Mouse (Mus musculus): ENCODE results near the gene Trub2. TPM values are rescaled to one million over a fixed set of nuclear protein-coding genes. Genes with fewer than 3 reads are reported as not detected.
"Not testable (repeated sequence)": the region's sequence is repeated elsewhere in the genome, so short reads cannot be mapped to it uniquely, and the experiment has no call there.

Trub2 gene
- total RNA-seq, 2 experiments from 2014 or later = 37.2 to 37.4 TPM

DNA sequence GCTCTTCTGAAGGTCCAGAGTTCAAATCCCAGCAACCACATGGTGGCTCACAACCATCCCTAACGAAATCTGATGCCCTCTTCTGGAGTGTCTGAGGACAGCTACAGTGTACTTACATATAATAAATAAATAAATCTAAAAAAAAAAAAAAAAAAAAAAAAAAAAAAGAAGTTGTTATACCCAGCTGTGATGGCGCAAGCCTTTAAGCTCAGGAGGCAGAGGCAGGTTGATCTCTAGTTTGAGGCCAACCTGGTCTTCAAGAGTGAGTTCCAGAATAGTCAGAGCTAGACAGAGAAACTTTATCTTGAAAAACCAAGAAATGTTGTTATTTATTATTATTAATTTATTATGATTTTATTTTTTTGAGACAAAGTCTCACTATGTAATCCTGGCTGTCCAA is 7.0 kb downstream of the Trub2 start:
- intact Hi-C loops (cut with DNase I); DNase-seq: not testable (repeated sequence)

DNA sequence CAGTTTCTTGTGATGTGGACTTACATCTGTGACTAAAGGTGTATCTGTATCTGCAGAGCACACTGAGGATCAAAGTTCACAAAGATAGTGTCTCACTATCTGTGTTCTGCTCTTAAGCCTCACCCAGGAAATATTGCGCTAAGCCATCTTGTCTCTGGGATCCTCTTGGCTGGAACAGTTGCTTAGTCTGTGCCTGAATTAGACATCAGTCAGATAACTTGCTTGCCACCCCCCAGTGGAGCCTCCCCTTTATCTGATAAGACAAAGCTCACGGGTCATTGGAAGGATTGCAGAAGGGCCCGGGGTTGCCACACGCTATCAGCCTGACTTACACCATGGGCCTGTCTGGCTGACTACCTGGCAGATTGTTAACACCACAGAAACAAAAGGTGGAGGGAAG is 15.0 kb downstream of the Trub2 start:
- intact Hi-C loops (cut with DNase I) = no loop called here
- no peak for DNase-seq

DNA sequence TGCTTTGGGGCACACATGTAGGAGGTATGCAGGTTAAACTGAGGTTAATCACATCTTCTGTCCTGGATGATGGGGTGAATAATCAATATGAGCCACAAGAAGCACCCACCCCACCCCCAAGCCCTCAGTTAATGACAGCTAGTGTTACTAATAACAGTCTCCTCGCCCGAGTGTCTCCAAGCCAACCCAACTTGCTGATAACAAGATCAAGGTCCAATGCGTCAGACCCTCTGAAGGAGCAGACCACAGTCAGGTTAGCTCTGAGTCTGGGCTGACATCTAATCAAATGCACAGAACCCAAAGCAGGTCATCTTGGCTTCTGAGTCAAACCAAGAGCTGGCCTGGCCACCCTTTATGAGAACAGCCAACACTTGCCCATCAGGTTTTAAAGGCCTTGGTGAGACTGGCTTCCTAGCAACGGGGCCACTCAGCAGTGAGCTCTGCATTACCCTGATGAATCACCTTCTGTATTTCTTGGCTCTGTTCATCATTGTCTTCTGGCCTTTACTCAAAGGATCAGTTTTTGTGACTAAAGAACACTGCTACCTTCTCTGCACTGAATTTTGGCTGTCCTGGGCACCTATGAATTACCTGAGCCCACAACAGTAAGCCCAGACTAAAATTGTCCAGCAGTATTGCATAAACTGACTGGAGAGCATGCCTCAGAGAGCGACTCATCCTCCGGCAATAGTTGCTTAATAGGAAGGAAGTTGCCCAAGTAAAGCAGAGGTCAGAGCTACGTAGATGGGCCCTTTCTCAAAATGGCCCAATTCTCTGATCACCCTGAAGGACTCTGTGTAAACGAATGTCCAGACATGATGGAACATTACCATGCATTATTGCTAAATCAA is 16.5 kb downstream of the Trub2 start:
- intact Hi-C loops (cut with DNase I) = no loop called here
- no peak for DNase-seq

DNA sequence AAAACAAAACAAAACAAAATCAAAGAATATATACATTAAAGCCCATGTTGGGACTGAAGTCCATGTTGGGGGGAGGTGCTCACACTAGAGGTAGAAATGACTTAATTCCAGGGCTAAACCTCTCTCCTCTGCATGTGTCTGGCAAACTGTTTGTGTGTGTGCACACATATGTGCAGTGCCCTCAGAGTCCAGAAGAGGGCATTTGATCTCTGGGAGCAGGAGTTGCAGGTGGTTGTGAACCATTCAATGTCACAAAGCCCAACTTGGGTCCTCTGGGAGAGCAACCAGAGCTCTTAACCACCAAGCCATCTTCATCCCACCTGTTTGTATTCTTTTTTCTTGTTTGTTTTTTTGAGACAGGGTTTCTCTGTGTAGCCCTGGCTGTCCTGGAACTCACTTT is 18.1 kb downstream of the Trub2 start:
- intact Hi-C loops (cut with DNase I) = no loop called here
- DNase-seq = no peak

DNA sequence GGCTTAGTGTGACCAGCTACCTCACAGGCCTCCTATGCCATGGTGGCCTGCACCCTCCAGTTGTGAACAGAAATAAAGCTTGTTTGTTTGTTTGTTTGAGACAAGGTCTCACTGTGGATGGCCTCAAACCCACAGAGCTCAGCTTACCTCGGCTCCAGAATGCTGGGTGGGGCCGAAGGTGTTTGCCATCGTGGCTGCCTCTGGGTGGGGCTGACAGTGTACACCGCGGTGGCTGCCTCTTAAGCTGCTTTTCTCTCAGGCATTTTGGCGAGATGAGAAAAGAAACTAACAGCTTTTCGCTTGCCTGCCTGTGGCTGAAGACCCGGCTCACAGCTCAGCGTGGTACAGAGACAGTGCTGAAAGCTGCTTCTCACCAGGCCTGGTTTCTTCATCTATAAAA is 19.4 kb downstream of the Trub2 start:
- intact Hi-C loops (cut with DNase I) = no loop called here
- DNase-seq = no peak

DNA sequence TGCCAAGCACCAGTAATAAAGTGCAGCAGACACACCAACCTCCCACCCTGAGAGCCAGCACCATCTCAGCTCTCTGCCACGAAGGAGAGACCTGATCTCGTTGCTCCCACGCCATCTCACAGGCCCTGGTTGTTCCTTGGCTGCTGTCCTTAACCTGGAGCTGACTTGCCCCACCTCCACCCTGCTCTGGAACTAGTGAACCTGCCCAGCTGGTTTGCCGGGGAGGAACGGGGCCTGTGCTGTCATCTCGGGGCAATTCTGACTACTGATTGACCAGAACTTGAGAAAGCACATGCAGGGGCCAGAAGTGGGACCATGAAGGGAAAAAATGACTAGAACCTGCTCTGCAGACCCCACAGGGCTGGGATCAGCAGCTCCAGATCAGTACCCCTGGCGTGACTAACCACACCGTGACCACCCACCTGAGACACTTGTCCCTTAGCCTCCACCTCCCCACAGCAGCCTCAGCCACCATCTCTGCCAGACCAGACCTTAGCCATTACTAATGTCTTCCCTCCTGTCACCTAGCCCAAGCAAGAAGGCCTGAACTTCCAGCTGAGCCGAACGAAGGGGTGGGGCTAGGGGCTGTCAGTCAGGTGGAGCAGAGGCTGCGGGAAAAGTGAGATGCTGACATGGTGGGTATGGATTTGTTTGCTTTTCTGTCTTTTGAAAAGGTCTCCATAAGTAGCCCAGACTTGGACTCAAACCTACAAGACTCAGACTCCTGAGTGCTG is 20.2 kb downstream of the Trub2 start:
- intact Hi-C loops (cut with DNase I) = no loop called here
- no peak for DNase-seq

DNA sequence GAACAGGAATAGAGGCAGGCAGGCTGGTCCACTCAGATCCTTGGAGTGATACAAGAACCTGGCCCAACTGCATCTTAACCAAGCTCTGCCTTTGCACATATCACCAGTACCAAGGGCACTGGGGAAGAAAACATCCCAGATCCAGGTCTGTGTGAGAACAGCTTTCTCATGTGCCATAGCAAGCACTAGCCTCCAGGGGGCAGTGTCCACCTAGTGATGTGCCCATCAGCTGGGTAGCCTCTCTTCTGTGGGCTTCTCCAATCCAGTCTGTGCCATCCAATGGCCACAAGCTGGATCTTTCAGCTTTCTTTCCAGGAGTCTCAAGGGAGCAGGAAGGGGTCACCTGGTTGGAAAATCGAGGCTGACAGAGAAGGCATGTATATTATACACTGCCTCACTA is 23.5 kb downstream of the Trub2 start:
- intact Hi-C loops (cut with DNase I) = loop anchor here (2.0 kb wide), 2 partner anchors 52 to 94 kb away; no protein-coding TSS in a partner anchor
- DNase-seq = peak; percentile 51 to 77

DNA sequence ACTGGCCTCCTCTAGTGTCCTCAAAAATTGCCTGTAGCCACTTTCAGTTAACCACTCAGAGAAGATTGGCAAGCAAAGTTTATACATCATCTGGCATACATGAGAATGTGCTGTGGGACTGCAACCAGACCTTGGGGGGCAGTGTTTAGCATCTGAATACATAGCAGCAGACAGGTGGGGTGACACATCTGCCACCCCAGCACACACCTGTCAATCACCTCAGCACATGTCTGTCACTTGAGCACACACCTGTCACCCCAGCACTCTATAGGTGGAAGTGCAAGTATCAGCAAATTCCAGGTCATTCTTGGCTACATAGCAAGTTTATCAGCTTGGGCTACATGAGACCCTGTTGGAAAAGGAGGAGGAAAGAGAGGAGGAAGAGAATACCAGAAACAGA is 32.6 kb downstream of the Trub2 start:
- no peak for DNase-seq
- intact Hi-C loops (cut with DNase I) = no loop called here

DNA sequence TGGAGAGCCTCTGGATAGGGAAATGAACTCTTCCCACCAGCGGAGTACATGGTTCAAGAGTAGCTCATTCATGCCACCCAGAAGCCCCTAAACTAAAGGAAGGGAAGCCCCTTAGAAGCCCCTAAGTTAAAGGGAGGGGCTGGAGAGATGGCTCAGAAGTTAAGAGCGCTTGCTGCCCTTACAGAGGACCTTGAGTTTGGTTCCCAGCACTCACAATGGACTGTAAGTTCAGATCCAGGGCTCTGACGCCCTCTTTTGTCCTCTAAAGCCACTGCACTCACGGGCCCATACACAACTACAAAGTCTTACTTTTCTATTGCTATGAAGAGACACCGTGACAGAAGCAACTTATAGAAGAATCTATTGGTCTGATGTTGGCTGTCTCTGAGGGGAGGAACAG is 35.9 kb downstream of the Trub2 start:
- DNase-seq = no peak
- intact Hi-C loops (cut with DNase I) = no loop called here

DNA sequence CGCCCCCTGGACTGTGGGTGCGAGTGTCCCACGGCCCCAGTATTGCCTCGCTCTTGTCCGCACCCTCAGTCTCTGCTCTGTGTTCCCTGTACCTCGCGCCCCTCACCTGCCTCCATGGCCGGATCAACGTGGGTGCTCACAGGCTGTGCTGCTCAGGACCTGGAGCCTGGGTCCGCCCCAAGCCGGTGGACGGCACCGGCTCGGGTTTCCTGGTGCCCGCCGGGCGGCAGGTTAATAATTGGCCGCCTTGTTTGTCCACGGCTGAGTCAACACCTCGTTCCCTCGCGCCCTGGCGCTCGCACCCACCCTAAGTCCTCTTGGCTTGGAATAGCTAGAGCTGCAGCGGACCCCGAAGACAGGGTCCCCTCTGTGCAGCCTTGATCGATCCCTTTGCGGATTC is 36.8 kb downstream of the Trub2 start, which contains the start of gene Gm13420:
Gm13420 (minus strand) TSS at position 189 of the 400 bp plus-strand sequence.
- intact Hi-C loops (cut with DNase I) = no loop called here
- DNase-seq = no peak

DNA sequence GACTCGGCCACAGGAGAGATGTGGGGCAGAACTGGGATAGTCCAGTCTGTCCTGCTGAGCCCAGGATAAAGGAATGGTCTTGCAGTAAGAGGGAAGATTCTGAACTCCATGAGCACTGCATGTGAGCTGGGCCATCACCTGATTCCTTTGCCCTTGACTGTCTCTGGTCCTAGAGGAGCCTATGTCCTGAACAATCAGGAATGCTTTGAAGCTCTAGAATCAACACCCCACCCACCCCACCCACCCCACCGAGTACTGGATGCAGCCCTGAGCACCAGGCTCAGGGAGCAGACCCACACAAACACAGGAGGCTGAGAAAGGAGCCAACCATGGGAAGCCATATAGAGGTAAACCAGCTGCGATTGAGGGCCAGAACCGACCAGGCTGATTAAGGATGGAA is 39.8 kb downstream of the Trub2 start:
- DNase-seq = no peak
- intact Hi-C loops (cut with DNase I) = no loop called here

DNA sequence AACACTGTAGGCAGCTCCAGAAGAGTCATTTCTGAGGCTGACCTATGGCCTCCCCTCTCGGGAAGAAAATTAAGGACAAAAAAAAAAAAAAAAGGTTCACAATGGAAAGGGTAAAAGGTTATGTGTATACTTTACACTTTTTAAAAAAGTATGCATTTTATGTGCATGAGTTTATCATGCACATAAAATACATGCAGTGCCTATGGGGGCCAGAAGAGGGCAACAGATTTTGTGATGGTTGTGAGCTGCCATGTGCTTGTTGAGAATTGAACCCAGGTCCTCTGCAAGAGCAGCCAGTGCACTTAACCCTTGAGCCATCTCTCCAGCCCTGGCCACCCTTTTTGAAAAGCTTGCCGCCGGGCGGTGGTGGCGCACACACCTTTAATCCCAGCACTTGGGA is 40.5 kb downstream of the Trub2 start:
- no peak for DNase-seq
- intact Hi-C loops (cut with DNase I) = no loop called here

DNA sequence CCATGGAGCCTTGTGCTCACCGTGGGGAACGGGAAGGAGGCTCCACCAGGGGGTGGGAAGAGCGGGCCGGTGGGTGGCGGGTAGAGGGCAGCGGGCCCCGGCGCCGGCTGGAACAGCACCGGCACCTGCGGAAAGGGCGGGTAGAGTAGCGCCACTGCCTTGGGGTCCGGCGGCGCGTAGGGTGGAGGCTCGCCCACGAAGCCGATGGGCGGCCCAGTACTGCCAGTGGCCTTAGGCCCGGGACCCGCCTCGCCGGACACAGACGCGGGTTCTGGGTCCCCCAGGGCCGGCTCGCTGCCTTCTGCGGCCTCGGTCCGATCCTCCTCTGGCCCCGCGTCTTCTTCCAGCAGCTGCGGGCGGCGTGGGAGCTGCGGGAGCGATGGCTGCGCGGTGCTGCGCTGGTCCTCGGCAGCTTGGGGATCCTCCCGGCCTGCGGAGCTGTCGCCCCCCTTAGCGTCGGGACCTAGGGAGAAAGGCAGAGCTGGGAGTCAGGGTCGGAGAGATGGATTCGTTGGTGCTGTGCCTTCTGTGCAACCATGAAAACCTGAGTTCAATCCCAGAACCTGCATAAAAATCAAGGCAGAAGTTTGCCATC is 41.0 kb downstream of the Trub2 start:
- intact Hi-C loops (cut with DNase I) = no loop called here
- no peak for DNase-seq

DNA sequence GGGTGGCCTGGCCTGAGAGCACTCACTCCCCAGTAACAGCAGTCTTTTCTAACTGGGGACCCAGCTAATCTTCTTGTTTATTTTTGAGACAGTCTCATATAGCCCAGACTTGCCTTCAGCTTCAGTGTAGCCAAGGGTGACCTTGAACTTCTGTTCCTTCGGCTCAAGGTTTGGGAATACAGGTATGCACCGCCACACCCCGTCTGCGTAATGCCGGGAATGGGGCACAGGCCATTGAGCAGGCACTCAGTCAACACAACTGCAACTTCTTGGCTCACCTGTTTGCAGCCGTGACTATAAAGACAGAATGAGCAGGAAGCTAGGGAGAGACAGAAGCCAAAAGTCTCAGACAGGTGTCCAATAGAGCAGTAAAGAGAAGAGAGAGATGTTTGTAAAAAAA is 44.0 kb downstream of the Trub2 start:
- intact Hi-C loops (cut with DNase I) = no loop called here
- DNase-seq = no peak

DNA sequence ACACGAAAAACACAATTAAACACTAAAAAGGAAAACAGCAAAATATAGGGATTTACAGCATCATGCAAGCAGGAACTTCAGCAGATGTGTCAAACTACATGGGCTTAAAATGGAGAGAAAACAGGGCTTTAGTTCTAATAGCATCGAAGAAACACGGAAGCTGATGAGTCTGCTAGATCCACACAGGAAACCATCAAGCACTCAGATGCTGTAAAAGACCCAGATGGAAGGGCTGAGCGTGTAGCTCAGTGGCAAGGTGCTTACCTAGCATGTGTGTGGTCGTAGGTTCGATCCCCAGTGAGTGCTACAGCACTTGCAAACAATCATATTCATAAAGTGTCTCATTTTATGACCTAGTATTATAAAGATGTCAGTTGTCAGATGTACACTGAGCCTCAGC is 47.1 kb downstream of the Trub2 start:
- intact Hi-C loops (cut with DNase I) = no loop called here

DNA sequence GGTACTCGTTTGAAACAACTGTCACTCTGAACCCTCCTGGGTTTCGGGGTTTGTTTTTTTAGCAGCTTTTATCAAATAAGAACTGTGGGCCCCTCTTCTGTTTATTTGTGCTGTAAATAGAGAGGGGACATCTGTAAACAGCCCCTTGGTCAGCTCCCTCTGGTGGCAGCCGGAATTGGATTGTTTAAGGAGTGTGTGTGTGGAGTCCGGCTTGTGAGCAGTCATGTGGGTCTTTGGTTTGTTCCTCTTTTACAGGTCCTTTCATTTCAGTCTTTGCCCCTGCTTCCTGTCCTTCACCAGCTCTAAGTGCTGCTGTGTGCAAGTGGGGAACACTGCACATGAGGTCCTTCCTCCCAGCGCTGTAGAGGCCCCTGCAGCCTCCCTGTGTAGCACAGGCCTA is 48.9 kb downstream of the Trub2 start:
- DNase-seq = no peak
- intact Hi-C loops (cut with DNase I) = no loop called here

More for the DNA sequence above, 47.1 kb downstream of the Trub2 start:
- no peak for DNase-seq

DNA sequence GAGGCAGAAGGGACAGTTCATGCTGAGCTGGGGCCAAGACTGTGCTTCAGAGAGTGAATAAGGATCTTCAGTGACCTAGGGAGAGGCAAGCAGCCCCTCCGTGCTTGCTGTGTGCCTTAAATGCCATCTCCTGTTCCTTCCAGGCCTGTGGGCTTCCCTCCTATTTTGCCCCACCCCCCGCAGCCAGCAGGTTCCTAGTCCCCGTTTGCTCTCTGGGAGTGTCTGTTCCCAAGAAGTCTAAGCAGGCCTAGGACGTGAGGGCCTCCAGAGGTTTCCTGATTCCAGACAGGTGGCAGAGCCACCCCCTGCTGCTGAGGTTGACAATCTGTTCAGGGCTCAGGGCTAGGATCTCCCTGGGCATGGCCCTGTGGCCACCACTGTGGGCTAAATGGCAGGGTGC is 49.5 kb downstream of the Trub2 start:
- DNase-seq = no peak
- intact Hi-C loops (cut with DNase I) = no loop called here

DNA sequence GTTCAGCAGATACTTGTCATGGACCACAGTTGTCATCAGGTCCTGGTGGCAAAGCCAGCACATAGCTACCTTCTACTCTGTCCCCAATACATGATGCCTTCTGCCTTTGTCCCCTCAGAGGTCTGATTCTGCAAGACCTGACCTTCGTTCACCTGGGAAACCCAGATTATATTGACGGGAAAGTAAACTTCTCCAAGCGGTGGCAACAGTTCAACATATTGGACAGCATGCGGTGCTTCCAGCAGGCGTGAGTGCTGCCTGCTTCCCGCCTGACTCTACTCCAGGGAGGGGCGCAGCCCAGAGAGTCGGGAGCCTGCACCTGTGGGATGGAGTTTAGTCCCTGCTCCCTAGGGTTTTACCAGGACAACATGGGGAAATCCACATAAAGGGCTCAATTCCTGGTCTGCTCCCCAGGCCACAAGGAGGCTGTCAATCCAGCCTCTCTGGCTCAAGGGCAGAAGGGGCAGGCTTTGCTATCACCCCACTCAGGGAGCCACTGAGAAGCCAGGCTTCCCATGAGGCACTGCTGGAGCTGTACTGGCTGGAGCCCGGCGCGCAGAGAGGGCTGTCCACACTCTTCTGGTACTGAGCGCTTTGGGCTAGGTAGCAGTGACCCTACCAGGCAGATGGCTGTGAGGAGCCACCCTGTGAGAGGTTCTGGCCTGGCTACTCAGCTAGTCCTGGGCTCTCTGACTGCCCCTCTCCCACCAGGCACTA is 50.9 kb downstream of the Trub2 start:
- intact Hi-C loops (cut with DNase I) = no loop called here
- DNase-seq = peak; percentile 53

DNA sequence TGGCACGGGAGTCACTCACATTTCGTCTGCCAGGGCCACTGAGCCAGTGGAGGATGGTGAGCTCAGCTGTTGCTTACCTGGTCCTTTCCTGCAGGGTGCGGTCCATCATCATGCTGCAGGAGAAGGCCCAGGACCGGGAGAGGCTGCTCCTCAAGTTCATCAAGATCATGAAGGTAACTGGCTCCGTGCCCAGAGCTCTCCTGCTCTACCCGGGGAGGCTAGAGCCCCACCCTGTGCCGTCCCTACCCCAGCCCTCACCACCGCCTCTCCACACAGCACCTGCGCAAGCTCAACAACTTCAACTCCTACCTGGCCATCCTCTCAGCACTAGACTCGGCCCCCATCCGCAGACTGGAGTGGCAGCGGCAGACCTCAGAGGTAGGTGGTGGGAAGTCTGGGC is 52.6 kb downstream of the Trub2 start:
- intact Hi-C loops (cut with DNase I) = no loop called here
- DNase-seq = no peak

DNA sequence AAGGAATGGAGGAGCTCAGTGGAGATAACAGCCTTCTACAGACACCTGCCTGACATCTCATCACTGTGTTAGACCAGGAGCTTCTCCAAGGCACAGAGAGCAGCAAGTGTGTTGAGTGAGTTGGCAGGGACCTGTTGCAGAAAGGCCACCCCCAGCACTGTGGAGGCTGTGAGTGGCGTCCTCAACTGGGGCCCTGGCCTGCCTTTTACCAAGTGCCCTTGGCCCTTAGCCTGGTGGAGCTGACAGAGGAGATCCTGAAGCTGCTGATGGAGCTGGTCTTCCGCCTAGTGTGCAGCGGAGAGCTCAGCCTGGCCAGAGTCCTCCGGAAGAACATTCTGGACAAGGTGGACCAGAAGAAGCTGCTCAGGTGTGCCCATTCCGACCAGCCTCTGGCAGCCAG is 55.0 kb downstream of the Trub2 start:
- DNase-seq = no peak
- intact Hi-C loops (cut with DNase I) = no loop called here

DNA sequence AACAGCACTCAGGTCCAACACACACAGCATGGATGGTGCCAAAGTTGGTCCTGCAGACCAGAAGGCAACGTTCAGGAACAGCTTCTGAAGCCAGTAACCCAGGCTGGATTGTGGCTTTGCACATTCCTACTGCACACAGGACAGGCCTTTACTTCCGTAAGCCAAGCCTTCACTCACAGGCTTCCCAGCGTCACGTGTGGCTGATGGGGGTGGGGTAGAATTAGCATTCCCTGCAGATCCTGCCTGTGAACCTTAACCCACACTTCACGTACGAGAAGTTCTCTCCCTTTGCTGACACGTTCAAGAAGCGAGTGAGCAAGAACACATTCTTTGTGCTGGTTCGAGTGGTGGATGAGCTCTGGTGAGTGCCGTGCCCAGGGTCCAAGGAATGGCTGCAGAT is 55.7 kb downstream of the Trub2 start:
- no peak for DNase-seq

More for the DNA sequence above, 55.7 kb downstream of the Trub2 start:
- intact Hi-C loops (cut with DNase I) = no loop called here
